16 mouse cellular contexts compared by ENCODE assay signal in the genomic region with DNA sequence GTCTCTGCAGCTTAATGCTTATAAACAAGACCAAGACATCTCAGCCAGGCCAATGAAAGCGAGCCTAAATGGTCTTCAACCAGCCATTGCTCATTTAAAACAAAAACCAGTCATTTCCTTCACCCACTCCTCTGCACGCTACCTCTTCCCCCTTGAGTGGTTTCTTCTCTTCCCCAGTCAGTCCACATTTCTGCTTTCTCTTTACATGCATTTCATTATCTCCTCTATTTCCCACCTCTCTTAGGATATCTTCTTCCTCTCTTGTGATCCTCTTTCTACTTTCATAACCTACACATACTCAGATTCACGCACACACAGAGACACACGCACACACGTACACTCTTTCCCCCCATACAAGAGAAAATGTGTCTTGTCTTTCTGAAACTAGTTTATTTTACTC.
"Had no signal": no experiment of that assay in that cellular context is flagged by ENCODE, and none has a peak within 500 bp of the region (broad histone marks: within the 10 kb centered on the region; RNA-seq: fewer than 3 reads in every experiment).

No protein-coding gene starts in this region.

- ATAC-seq: liver, postnatal 0 days; midbrain, embryonic 13.5 days; midbrain, embryonic 15.5 days had no signal

- H3K27ac ChIP-seq: liver, embryonic 13.5 days; liver, embryonic 15.5 days; midbrain, embryonic 10.5 days; midbrain, embryonic 13.5 days; midbrain, embryonic 15.5 days; neural tube, embryonic 13.5 days; neural tube, embryonic 15.5 days had no signal

- DNase-seq: liver, embryonic 13.5 days; liver, postnatal 0 days; lung, embryonic 14.5 days; lung, postnatal 10 days; lung, postnatal 4 days; right cerebral cortex, postnatal 14 days; thymus, adult 18-20 months; thymus, postnatal 14 days; thymus, postnatal 36 days had no signal

- H3K4me2 ChIP-seq: liver, embryonic 13.5 days; liver, embryonic 15.5 days; lung, embryonic 14.5 days; midbrain, embryonic 13.5 days; midbrain, embryonic 15.5 days; neural tube, embryonic 13.5 days; neural tube, embryonic 15.5 days had no signal

- H3K36me3 ChIP-seq: liver, embryonic 13.5 days; liver, embryonic 15.5 days; midbrain, embryonic 10.5 days; midbrain, embryonic 13.5 days; midbrain, embryonic 15.5 days; neural tube, embryonic 13.5 days; neural tube, embryonic 15.5 days had no signal

- H3K4me1 ChIP-seq: liver, embryonic 13.5 days; liver, embryonic 15.5 days; midbrain, embryonic 10.5 days; midbrain, embryonic 13.5 days; midbrain, embryonic 15.5 days; neural tube, embryonic 13.5 days; neural tube, embryonic 15.5 days had no signal

- H3K27me3 ChIP-seq: liver, embryonic 13.5 days; liver, embryonic 15.5 days; midbrain, embryonic 13.5 days; midbrain, embryonic 15.5 days; neural tube, embryonic 13.5 days; neural tube, embryonic 15.5 days had no signal

- H3K9me3 ChIP-seq: liver, embryonic 13.5 days; liver, embryonic 15.5 days; midbrain, embryonic 10.5 days; midbrain, embryonic 13.5 days; midbrain, embryonic 15.5 days; neural tube, embryonic 13.5 days; neural tube, embryonic 15.5 days had no signal

- H3K4me3 ChIP-seq: liver, embryonic 13.5 days; liver, embryonic 15.5 days; midbrain, embryonic 10.5 days; midbrain, embryonic 13.5 days; midbrain, embryonic 15.5 days; myocyte; neural tube, embryonic 13.5 days; neural tube, embryonic 15.5 days had no signal

- H3K9ac ChIP-seq: liver, embryonic 13.5 days; liver, embryonic 15.5 days; liver, postnatal 0 days; lung, embryonic 14.5 days; midbrain, embryonic 13.5 days; midbrain, embryonic 15.5 days; neural tube, embryonic 13.5 days; neural tube, embryonic 15.5 days had no signal
